Mouse (Mus musculus) heart, postnatal 0 days (tissue): Measurements from ENCODE around the gene Eif1b.

Experiments
- CTCF ChIP-seq: IDR thresholded peaks from 2 replicates; pipeline ENCODE4 v1.5.1; 2016; ENCODE audit warnings: antibody characterized with exemption, control low read depth, low read depth
- EP300 ChIP-seq: IDR thresholded peaks from 2 replicates; pipeline ENCODE4 v1.6.1; 2016; ENCODE audit warnings: antibody characterized with exemption, low read depth

DNA sequence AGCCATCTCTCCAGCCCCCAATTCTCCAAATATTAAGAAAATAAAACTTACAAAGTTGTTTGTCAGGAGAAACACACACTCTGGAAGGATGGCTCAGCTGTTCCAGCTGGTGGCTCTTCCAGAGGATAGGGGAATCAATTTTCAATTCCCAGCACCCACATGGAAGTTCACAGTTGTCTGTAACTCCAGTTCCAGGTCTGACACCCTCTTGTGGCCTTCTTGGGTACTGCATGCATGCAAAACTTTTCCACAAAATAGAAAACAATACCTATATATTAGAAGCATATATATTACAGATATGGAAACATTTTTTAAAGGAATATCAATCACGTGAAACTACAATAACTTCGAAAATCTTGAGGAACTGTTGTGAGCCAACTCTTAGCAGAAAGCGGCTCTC is 19.7 kb downstream of the Eif1b start:
- TF ChIP-seq CTCF (peak; percentile 50), EP300 (no peak)
